Mouse (Mus musculus) heart, adult 11 months (tissue): Measurements from ENCODE around the gene Sh3bp2.
"Not testable (repeated sequence)": the region's sequence is repeated elsewhere in the genome, so short reads cannot be mapped to it uniquely, and the experiment has no call there.

Experiments used
- DNase-seq: peaks from one replicate; pipeline ENCODE4 v3.0.0; 2022

Sh3bp2 gene

GRCm38 (mm10) chr5:34527352-34527751 lies 1.7 kb downstream of the Sh3bp2 start:
- peak; percentile 90 for DNase-seq

GRCm38 (mm10) chr5:34528724-34529123 lies 3.1 kb downstream of the Sh3bp2 start:
- peak; percentile 91 for DNase-seq

GRCm38 (mm10) chr5:34530116-34530515 lies 4.5 kb downstream of the Sh3bp2 start:
- DNase-seq: no peak

GRCm38 (mm10) chr5:34530687-34531086 lies 5.0 kb downstream of the Sh3bp2 start:
- DNase-seq: peak; percentile 91

GRCm38 (mm10) chr5:34533066-34533465 lies 7.4 kb downstream of the Sh3bp2 start:
- DNase-seq: no peak

- DNase-seq: peak; percentile 99
These were observed 8.2 kb downstream of the Sh3bp2 start for GRCm38 (mm10) chr5:34533820-34534219.

GRCm38 (mm10) chr5:34534776-34535581 lies 9.3 kb downstream of the Sh3bp2 start:
- DNase-seq: peak; percentile 97

GRCm38 (mm10) chr5:34535831-34536230 lies 10.2 kb downstream of the Sh3bp2 start:
- DNase-seq: no peak

- DNase-seq: no peak
These were observed 12.4 kb downstream of the Sh3bp2 start for GRCm38 (mm10) chr5:34538079-34538478.

- DNase-seq: no peak
These were observed 12.9 kb downstream of the Sh3bp2 start for GRCm38 (mm10) chr5:34538527-34538926.

- no peak for DNase-seq
These were observed 13.5 kb downstream of the Sh3bp2 start for GRCm38 (mm10) chr5:34539121-34539520.

GRCm38 (mm10) chr5:34542166-34542565 lies 16.5 kb downstream of the Sh3bp2 start:
- no peak for DNase-seq

- peak; percentile 98 for DNase-seq
These were observed 17.5 kb downstream of the Sh3bp2 start for GRCm38 (mm10) chr5:34543114-34543513.

GRCm38 (mm10) chr5:34547410-34547809 lies 21.8 kb downstream of the Sh3bp2 start:
- DNase-seq: no peak

- no peak for DNase-seq
These were observed 23.5 kb downstream of the Sh3bp2 start for GRCm38 (mm10) chr5:34549135-34549482.

GRCm38 (mm10) chr5:34549483-34550221 lies 24.0 kb downstream of the Sh3bp2 start:
- DNase-seq: peak; percentile 95

GRCm38 (mm10) chr5:34550251-34550650 lies 24.6 kb downstream of the Sh3bp2 start:
- DNase-seq: no peak

- DNase-seq: no peak
These were observed 26.2 kb downstream of the Sh3bp2 start for GRCm38 (mm10) chr5:34551821-34552220.

- no peak for DNase-seq
These were observed 38.2 kb downstream of the Sh3bp2 start for GRCm38 (mm10) chr5:34563854-34564253.

GRCm38 (mm10) chr5:34564291-34564690 lies 38.7 kb downstream of the Sh3bp2 start:
- DNase-seq: no peak

GRCm38 (mm10) chr5:34565545-34566283 lies 40.1 kb downstream of the Sh3bp2 start:
- peak; percentile 99 for DNase-seq

- peak; percentile 87 for DNase-seq
These were observed 45.9 kb downstream of the Sh3bp2 start for GRCm38 (mm10) chr5:34571551-34571950.

- not testable (repeated sequence) for DNase-seq
These were observed 46.9 kb downstream of the Sh3bp2 start for GRCm38 (mm10) chr5:34572568-34572967.
